Comparison of ENCODE assay signal across 20 mouse cellular contexts in genomic region chr8:114503196-114503595, GRCm38 (mm10).
DNase-seq lines count a peak whose midpoint lies in the region; TF ChIP-seq lines count a peak whose summit lies in the region.
"Had no signal": no experiment of that assay in that cellular context is flagged by ENCODE, and none has a peak within 500 bp of the region (broad histone marks: within the 10 kb centered on the region; RNA-seq: fewer than 3 reads in every experiment).

No protein-coding gene starts in this region.

- H3K36me3 ChIP-seq in kidney, adult 2 months (ENCODE audit: control insufficient read depth, insufficient read depth, low read length) = no peaks in the 10 kb centered on the region
- H3K36me3 ChIP-seq: hindbrain, embryonic 10.5 days; hindbrain, embryonic 15.5 days; limb, embryonic 12.5 days; lung, embryonic 15.5 days had no signal

- intact Hi-C loops in left cerebral cortex, postnatal 4 days (cut with DNase I) = no loop called here
- intact Hi-C loops in left cerebral cortex, postnatal 10 days (cut with DNase I) = no loop called here

- no peak overlapping the region for H3K4me3 ChIP-seq in kidney, adult 2 months (ENCODE audit: insufficient read depth, low read depth, low read length)
- H3K4me3 ChIP-seq: hindbrain, embryonic 10.5 days; hindbrain, embryonic 15.5 days; layer of hippocampus, adult 2 months; limb, embryonic 12.5 days; lung, embryonic 15.5 days had no signal

- H3K27ac ChIP-seq in kidney, adult 2 months (ENCODE audit: insufficient read depth, low read depth, low read length) = no peak overlapping the region
- H3K27ac ChIP-seq: hindbrain, embryonic 10.5 days; hindbrain, embryonic 15.5 days; layer of hippocampus, adult 2 months; limb, embryonic 12.5 days; lung, embryonic 15.5 days had no signal

- H3K27me3 ChIP-seq in kidney, adult 2 months (replicated peaks; ENCODE audit: control insufficient read depth, insufficient read depth, low read length) = no peaks in the 10 kb centered on the region
- H3K27me3 ChIP-seq: hindbrain, embryonic 15.5 days; lung, embryonic 15.5 days had no signal

- peak; percentile 8 for DNase-seq in left cerebral cortex, postnatal 4 days
- DNase-seq in left cerebral cortex, postnatal 10 days (ENCODE audit: extremely low spot score in 1 of 2, low spot score in 2 of 2) = no peak
- peak; percentile 78 to 90 for DNase-seq in cerebellum, adult 18-20 months
- peak; percentile 45 to 63 for DNase-seq in cerebellum, postnatal 10 days
- no peak for DNase-seq in right cerebral cortex, postnatal 4 days
- DNase-seq in frontal cortex, adult 2 months (ENCODE audit: extremely low spot score in 1 of 2, low spot score in 1 of 2) = no peak
- no peak for DNase-seq in kidney, adult 2 months
- DNase-seq: adrenal gland, postnatal 25 days; heart, postnatal 14 days; kidney, adult 11 months; kidney, postnatal 36 days; layer of hippocampus, postnatal 36 days; lung, postnatal 36 days; midbrain, embryonic 14.5 days; thymus, postnatal 14 days had no signal

- no peak for TF ChIP-seq CTCF in kidney, adult 2 months (conservative IDR thresholded peaks at IDR 0.05; ENCODE audit: insufficient read depth, insufficient read length, low read depth, low read length)

- no peak for TF ChIP-seq POLR2A in kidney, adult 2 months (IDR thresholded peaks at IDR 0.05; ENCODE audit: low read depth, low read length)

- WGBS in kidney, adult 2 months = 93% methylated on average over 3 of the region's 3 CpGs

- H3K4me1 ChIP-seq in kidney, adult 2 months (ENCODE audit: control insufficient read depth, insufficient read depth, low read length) = peaks cover 4% of the 10 kb centered on the region; the same call in 1 of the 2 replicates

Comparison
In these comparisons a context has a peak if more than half of its experiments do, and no peak if none do; other contexts are left out.
1. DNase-seq: peak in left cerebral cortex, postnatal 4 days (single experiment), cerebellum, adult 18-20 months (2 of 2) and cerebellum, postnatal 10 days (2 of 2); none in left cerebral cortex, postnatal 10 days (0 of 2), right cerebral cortex, postnatal 4 days (single experiment), frontal cortex, adult 2 months (0 of 2) and kidney, adult 2 months (single experiment).